Mouse (Mus musculus) liver, adult 2 months (tissue): ENCODE data around the gene Vmn1r188. TPM values are rescaled to one million over a fixed set of nuclear protein-coding genes. Genes with fewer than 3 reads are reported as not detected.

Source experiments
- DNase-seq: peaks from one replicate; pipeline ENCODE4 v3.0.0-alpha.2; 2011; ENCODE audit warnings: low read depth, low spot score; ENCODE audit errors: extremely low read depth
- H3K27ac ChIP-seq: fragments of 200-500 bp; replicated peaks from 2 replicates; pipeline ENCODE4 v1.5.1; 2012; ENCODE audit warnings: low read depth, mild to moderate bottlenecking, control low read depth, inconsistent platforms, low read length; ENCODE audit not compliant: insufficient read depth
- H3K27me3 ChIP-seq: fragments of 200-500 bp; 2 replicates; pipeline ENCODE4 v1.6.1; 2012; ENCODE audit warnings: mild to moderate bottlenecking, moderate library complexity, low read length, inconsistent platforms; ENCODE audit not compliant: control insufficient read depth, insufficient read depth
- H3K36me3 ChIP-seq: fragments of 200-500 bp; 2 replicates; pipeline ENCODE4 v1.6.1; 2012; ENCODE audit warnings: low read length, inconsistent platforms; ENCODE audit not compliant: control insufficient read depth, insufficient read depth
- H3K4me1 ChIP-seq: fragments of 200-500 bp; 2 replicates; pipeline ENCODE4 v1.6.1; 2011; ENCODE audit warnings: low read length; ENCODE audit not compliant: control insufficient read depth, insufficient read depth
- H3K4me3 ChIP-seq: fragments of 200-500 bp; 2 replicates; pipeline ENCODE4 v1.5.1; 2011; ENCODE audit warnings: low read depth, mild to moderate bottlenecking, control low read depth, low read length, moderate library complexity; ENCODE audit not compliant: insufficient read depth
- H3K79me2 ChIP-seq: fragments of 200-500 bp; 2 replicates; pipeline ENCODE4 v1.6.1; 2012; ENCODE audit warnings: inconsistent platforms, mild to moderate bottlenecking, low read length, moderate library complexity; ENCODE audit not compliant: control insufficient read depth, insufficient read depth
- H3K9ac ChIP-seq: fragments of 200-500 bp; 2 replicates; pipeline ENCODE4 v1.6.1; 2012; ENCODE audit warnings: low read depth, mild to moderate bottlenecking, control low read depth, inconsistent platforms, low read length
- CTCF ChIP-seq: fragments of 200-500 bp; IDR thresholded peaks from 2 replicates; pipeline ENCODE4 v1.5.1; 2011; ENCODE audit warnings: low read depth, low read length, control low read depth
- POLR2A ChIP-seq: fragments of 200-500 bp; IDR thresholded peaks from 2 replicates; pipeline ENCODE4 v1.6.1; 2011; ENCODE audit warnings: low read length, control low read depth; ENCODE audit not compliant: insufficient read depth; ENCODE audit errors: extremely low read depth
- WGBS: fragments of 180-500 bp; shearing (Covaris S2); methylation state at CpG from one replicate; pipeline ENCODE4 v1.1.7; 2018; 5-methylcytosine and 5-hydroxymethylcytosine counted together
- polyA plus RNA-seq: library from polyadenylated mRNA; depleted of rRNA; stranded (reverse); fragments of >200 nt; gene quantifications from 2 replicates; pipeline ENCODE4 v1.2.3, GENCODE M21; 2012
- total RNA-seq: library from RNA; depleted of rRNA; stranded (reverse); fragments of >200 nt; gene quantifications from 2 replicates; pipeline ENCODE4 v1.2.3, GENCODE M21; 2014

Vmn1r188 gene
- total and polyA plus RNA-seq, 2 experiments, result not detected

- H3K27me3 ChIP-seq, result no peaks in the 10 kb centered on the region
- 72% methylated on average over 2 of the region's 2 CpGs for WGBS
- peaks cover 14% of the 10 kb centered on the region for H3K4me1 ChIP-seq
- no peaks in the 10 kb centered on the region for H3K36me3 ChIP-seq
- TF ChIP-seq POLR2A (no peak), CTCF (no peak)
- no peak overlapping the region for H3K27ac ChIP-seq
- H3K4me3 ChIP-seq, result no peak overlapping the region
- no peak overlapping the region for H3K9ac ChIP-seq
- no peak for DNase-seq
- H3K79me2 ChIP-seq, result no peaks in the 10 kb centered on the region
Measured at GRCm38 (mm10) chr13:22045311-22045710, 38.9 kb upstream of the Vmn1r188 start.

GRCm38 (mm10) chr13:22049041-22049440 is 35.2 kb upstream of the Vmn1r188 start:
- H3K9ac ChIP-seq, result no peak overlapping the region
- H3K27me3 ChIP-seq, result no peaks in the 10 kb centered on the region
- no peak overlapping the region for H3K4me3 ChIP-seq
- no peaks in the 10 kb centered on the region for H3K36me3 ChIP-seq
- DNase-seq, result no peak
- WGBS, result 91% methylated on average over 2 of the region's 2 CpGs
- H3K27ac ChIP-seq, result no peak overlapping the region
- no peak for TF ChIP-seq POLR2A
- no peak for TF ChIP-seq CTCF
- H3K4me1 ChIP-seq, result peaks cover 9% of the 10 kb centered on the region; the same call in 1 of the 2 replicates
- H3K79me2 ChIP-seq, result no peaks in the 10 kb centered on the region

GRCm38 (mm10) chr13:22049737-22050440 is 34.4 kb upstream of the Vmn1r188 start:
- Histone ChIP-seq H3K4me1 (peaks cover 5% of the 10 kb centered on the region; the same call in 1 of the 2 replicates), H3K36me3 (no peaks in the 10 kb centered on the region), H3K27me3 (no peaks in the 10 kb centered on the region), H3K9ac (no peak overlapping the region), H3K4me3 (peak overlapping the region; percentile 50; the same call in 1 of the 2 replicates), H3K79me2 (no peaks in the 10 kb centered on the region), H3K27ac (no peak overlapping the region)
- no peak for DNase-seq
- 6% methylated on average over 14 of the region's 14 CpGs for WGBS
- TF ChIP-seq CTCF (no peak), POLR2A (no peak)

GRCm38 (mm10) chr13:22050591-22051522 is 33.4 kb upstream of the Vmn1r188 start:
- Histone ChIP-seq H3K4me1 (peaks cover 5% of the 10 kb centered on the region; the same call in 1 of the 2 replicates), H3K79me2 (no peaks in the 10 kb centered on the region), H3K9ac (peak overlapping the region; percentile 37), H3K4me3 (peak overlapping the region; percentile 47), H3K36me3 (no peaks in the 10 kb centered on the region), H3K27me3 (no peaks in the 10 kb centered on the region), H3K27ac (0 out of 2 replicates have a peak overlapping the region, but pooled peaks have one; percentile 8)
- peak; percentile 73 for DNase-seq
- peak; percentile 77 for TF ChIP-seq CTCF
- TF ChIP-seq POLR2A, result no peak
- WGBS, result under 1% methylated on average over 52 of the region's 52 CpGs

GRCm38 (mm10) chr13:22051523-22051859 is 32.7 kb upstream of the Vmn1r188 start:
- Histone ChIP-seq H3K4me1 (peaks cover 5% of the 10 kb centered on the region; the same call in 1 of the 2 replicates), H3K27ac (no peak overlapping the region), H3K27me3 (no peaks in the 10 kb centered on the region), H3K36me3 (no peaks in the 10 kb centered on the region), H3K9ac (no peak overlapping the region), H3K79me2 (no peaks in the 10 kb centered on the region), H3K4me3 (no peak overlapping the region)
- no peak for DNase-seq
- WGBS, result 16% methylated on average over 5 of the region's 5 CpGs
- TF ChIP-seq CTCF (no peak), POLR2A (no peak)

- Histone ChIP-seq H3K79me2 (no peaks in the 10 kb centered on the region), H3K27ac (no peak overlapping the region), H3K4me1 (peaks cover 5% of the 10 kb centered on the region; the same call in 1 of the 2 replicates), H3K36me3 (no peaks in the 10 kb centered on the region), H3K27me3 (no peaks in the 10 kb centered on the region), H3K9ac (no peak overlapping the region), H3K4me3 (no peak overlapping the region)
- DNase-seq, result no peak
- 100% methylated on average over 1 of the region's 1 CpGs for WGBS
- no peak for TF ChIP-seq POLR2A
- TF ChIP-seq CTCF, result no peak
Measured at GRCm38 (mm10) chr13:22053754-22054153, 30.5 kb upstream of the Vmn1r188 start.
